Mouse (Mus musculus): ENCODE results near the gene Hsd11b2. TPM values are rescaled to one million over a fixed set of nuclear protein-coding genes. Genes with fewer than 3 reads are reported as not detected.
A peak's percentile ranks its signal among the peaks of the same experiment; 100 is the strongest.

Hsd11b2 gene
- polyA plus RNA-seq (2014; fragmentation: Nextera tagmentation; extraction: Ambion mirVana): 2.8 and 3.2 TPM in 2 replicates

DNA sequence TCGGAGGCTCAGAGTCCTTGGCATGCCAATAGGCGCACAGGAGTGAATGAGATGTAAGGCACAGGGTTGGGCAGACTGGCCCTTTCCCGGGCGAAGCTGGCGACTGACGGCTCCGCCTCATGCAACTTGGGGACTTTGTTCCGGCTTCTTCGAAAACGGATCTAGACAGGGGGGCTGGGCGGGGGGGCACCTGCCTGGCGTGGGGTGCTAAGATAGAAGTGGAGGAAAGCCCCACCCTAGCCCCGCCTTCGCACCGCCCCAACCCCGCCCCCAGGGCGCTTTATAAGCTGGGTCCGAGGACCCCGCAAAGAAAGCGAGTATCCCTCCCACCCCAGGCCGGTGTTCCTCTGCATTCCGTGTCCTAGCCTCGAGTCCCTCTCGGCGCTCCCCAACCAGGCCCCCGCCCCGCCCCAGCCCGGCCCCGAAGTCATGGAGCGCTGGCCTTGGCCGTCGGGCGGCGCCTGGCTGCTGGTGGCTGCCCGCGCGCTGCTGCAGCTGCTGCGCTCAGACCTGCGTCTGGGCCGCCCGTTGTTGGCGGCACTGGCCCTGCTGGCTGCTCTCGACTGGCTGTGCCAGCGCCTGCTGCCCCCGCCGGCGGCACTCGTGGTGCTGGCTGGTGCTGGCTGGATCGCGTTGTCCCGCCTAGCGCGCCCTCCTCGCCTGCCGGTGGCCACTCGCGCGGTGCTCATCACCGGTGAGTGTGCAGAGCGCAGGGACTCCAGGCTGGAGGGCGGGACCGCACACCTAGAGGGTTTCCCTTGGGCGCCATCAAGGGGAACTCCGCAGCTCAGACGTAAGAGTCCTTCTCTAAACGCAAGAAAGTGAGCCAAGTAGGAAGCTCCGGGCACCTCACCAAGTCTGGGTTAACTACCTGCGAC is at the start of gene Hsd11b2:
TSS of gene Hsd11b2 (plus strand) at position 320 of the 878 bp plus-strand sequence.
- no peaks in the 10 kb centered on the region for H3K27me3 ChIP-seq (ENCODE audit: control insufficient read depth, insufficient read depth, low read length)
- 0 out of 2 replicates have a peak, but pooled peaks cover 1% of the 10 kb centered on the region for H3K36me3 ChIP-seq (ENCODE audit: control insufficient read depth, insufficient read depth, low read length)
- peak; percentile 40; the same call in 1 of the 2 replicates for ATAC-seq (ENCODE audit: insufficient number of reproducible peaks, insufficient read depth, low FRiP score, low read depth)
- H3K4me3 ChIP-seq (ENCODE audit: low read depth, low read length): peak within 1 kb of the TSS; percentile 63
- peak within 1 kb of the TSS; percentile 72 for H3K9ac ChIP-seq (replicated peaks; ENCODE audit: low read depth, low read length)
- 0 out of 2 replicates have a peak within 1 kb of the TSS, but pooled peaks have one; percentile 10 for H3K27ac ChIP-seq (ENCODE audit: low read length)
- WGBS: under 1% methylated on average over 67 of the region's 68 CpGs
- peaks cover 44% of the 10 kb centered on the region for H3K4me1 ChIP-seq (ENCODE audit: control insufficient read depth, insufficient read depth, low read length)
- peak within 1 kb of the TSS; percentile 99 for H3K4me2 ChIP-seq (replicated peaks; ENCODE audit: low read depth, low read length)
- no peaks in the 10 kb centered on the region for H3K9me3 ChIP-seq (ENCODE audit: control insufficient read depth, low read depth, low read length)

DNA sequence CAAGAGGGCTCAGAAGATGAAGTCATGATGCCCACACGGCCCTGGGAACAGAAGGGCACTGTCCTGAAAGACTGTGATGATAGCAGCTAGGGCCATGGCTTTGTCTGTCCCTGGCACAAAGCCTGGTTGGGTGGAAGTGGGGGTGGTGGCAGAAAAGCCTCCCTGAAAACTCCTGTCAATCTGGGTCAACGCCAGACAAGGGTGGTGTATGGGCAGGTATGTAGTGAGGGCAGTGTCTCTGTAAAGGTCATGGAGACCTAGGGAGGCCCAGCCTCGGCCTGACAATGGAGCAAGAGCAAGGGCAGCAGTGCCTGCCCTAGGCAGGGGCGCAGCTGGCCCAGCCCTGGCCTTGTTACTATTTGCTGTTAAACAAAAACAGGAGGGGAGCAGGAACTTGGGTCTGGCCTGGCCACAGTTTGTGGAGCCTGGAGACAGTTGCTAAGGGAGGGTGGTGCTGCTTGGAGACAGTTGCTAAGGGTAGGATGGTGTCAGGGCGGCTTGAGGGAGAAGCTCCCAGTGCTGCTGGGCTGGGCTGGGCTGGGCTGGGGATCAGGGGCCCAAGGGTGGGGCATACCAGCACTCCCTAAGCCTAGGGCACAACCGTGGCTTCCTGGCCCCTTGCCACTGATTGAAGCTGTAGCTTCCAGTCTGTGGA is 49.4 kb upstream of the Hsd11b2 start:
- H3K4me3 ChIP-seq (ENCODE audit: low read depth, low read length): no peak overlapping the region
- WGBS: 52% methylated on average over 6 of the region's 6 CpGs
- H3K4me2 ChIP-seq (replicated peaks; ENCODE audit: low read depth, low read length): no peak overlapping the region
- no peaks in the 10 kb centered on the region for H3K27me3 ChIP-seq (ENCODE audit: control insufficient read depth, insufficient read depth, low read length)
- no peak overlapping the region for H3K27ac ChIP-seq (ENCODE audit: low read length)
- no peak for ATAC-seq (ENCODE audit: insufficient number of reproducible peaks, insufficient read depth, low FRiP score, low read depth)
- H3K9me3 ChIP-seq (ENCODE audit: control insufficient read depth, low read depth, low read length): no peaks in the 10 kb centered on the region
- H3K36me3 ChIP-seq (ENCODE audit: control insufficient read depth, insufficient read depth, low read length): no peaks in the 10 kb centered on the region; the same call in 1 of the 2 replicates
- peaks cover 17% of the 10 kb centered on the region for H3K4me1 ChIP-seq (ENCODE audit: control insufficient read depth, insufficient read depth, low read length)
- no peak overlapping the region for H3K9ac ChIP-seq (replicated peaks; ENCODE audit: low read depth, low read length)

DNA sequence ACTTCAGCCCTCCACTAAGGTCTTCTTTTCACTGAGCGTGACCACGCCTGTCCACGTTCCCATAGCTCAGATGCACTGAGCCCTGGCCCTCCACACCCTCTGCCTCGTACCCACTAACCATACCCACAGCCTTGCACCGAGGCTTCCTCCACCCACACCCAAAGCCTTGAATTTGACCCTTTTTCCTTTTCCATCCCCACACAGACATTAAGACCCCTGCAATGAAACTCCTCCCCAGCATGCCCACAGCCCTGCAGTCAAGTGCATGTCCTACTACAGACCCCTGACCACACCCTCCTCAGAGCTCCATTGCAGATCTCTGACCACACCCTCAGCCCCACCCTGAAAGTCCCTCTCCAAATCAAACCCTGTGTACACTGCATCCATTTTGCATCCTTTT is 48.7 kb upstream of the Hsd11b2 start:
- Histone ChIP-seq H3K9me3 (ENCODE audit: control insufficient read depth, low read depth, low read length) (no peaks in the 10 kb centered on the region), H3K27me3 (ENCODE audit: control insufficient read depth, insufficient read depth, low read length) (no peaks in the 10 kb centered on the region), H3K27ac (ENCODE audit: low read length) (no peak overlapping the region), H3K4me3 (ENCODE audit: low read depth, low read length) (no peak overlapping the region), H3K4me2 (replicated peaks; ENCODE audit: low read depth, low read length) (no peak overlapping the region), H3K36me3 (ENCODE audit: control insufficient read depth, insufficient read depth, low read length) (no peaks in the 10 kb centered on the region; the same call in 1 of the 2 replicates), H3K4me1 (ENCODE audit: control insufficient read depth, insufficient read depth, low read length) (peaks cover 23% of the 10 kb centered on the region), H3K9ac (replicated peaks; ENCODE audit: low read depth, low read length) (no peak overlapping the region)
- 86% methylated on average over 5 of the region's 5 CpGs for WGBS
- ATAC-seq (ENCODE audit: insufficient number of reproducible peaks, insufficient read depth, low FRiP score, low read depth): no peak

DNA sequence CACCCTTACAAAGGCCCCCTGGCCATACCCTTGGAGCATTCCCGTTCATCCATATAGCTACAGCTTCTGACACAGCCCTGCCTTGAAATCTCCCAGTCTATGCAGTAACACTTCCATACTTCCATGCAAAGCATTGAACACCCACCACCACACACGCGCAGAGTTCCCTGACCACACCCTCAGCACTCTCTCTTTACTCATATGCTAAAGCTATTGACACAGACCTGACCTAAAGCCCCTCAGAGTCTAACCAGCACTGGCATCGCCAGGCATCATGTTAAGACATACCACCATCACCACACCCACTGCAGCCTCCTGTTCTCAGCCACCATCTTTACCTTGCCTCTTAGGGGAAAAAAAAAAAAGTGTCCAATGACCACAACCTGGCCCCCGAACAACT is 48.3 kb upstream of the Hsd11b2 start:
- Histone ChIP-seq H3K4me2 (replicated peaks; ENCODE audit: low read depth, low read length) (no peak overlapping the region), H3K36me3 (ENCODE audit: control insufficient read depth, insufficient read depth, low read length) (no peaks in the 10 kb centered on the region; the same call in 1 of the 2 replicates), H3K27me3 (ENCODE audit: control insufficient read depth, insufficient read depth, low read length) (no peaks in the 10 kb centered on the region), H3K4me3 (ENCODE audit: low read depth, low read length) (no peak overlapping the region), H3K9me3 (ENCODE audit: control insufficient read depth, low read depth, low read length) (no peaks in the 10 kb centered on the region), H3K9ac (replicated peaks; ENCODE audit: low read depth, low read length) (no peak overlapping the region), H3K4me1 (ENCODE audit: control insufficient read depth, insufficient read depth, low read length) (peaks cover 28% of the 10 kb centered on the region), H3K27ac (ENCODE audit: low read length) (no peak overlapping the region)
- ATAC-seq (ENCODE audit: insufficient number of reproducible peaks, insufficient read depth, low FRiP score, low read depth): no peak
- WGBS: 69% methylated on average over 5 of the region's 5 CpGs

DNA sequence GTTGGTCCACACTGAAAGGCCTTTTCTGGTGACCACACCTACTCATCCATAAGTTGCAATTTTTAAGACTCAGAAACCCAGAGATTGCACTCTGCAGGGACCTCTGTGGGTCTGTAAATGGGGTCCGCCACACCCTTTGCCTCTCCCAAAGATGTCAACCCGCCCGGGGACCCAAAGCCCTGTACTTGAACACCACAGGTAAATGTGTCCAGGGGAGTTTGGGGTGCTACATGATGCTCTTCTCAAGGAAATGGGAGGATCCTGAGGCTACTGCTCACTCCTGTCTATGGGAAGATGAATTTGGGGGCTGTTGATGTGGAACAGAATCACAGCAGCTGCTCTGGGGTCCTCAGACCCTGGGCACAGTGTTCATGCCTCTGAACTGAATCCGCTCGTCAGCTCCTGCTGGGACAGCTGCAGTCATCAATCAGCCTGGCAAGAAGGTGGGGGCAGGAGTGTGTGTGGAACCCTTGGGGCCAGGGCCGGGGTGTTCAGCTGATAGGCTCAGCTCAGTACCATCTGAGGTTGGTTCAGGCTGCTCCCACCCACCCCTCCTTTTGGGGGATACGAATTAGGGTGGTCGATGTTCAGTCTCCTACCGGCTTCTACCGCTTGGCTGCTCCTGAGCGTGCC is 47.8 kb upstream of the Hsd11b2 start:
- H3K27me3 ChIP-seq (ENCODE audit: control insufficient read depth, insufficient read depth, low read length): no peaks in the 10 kb centered on the region
- H3K9me3 ChIP-seq (ENCODE audit: control insufficient read depth, low read depth, low read length): no peaks in the 10 kb centered on the region
- H3K4me2 ChIP-seq (replicated peaks; ENCODE audit: low read depth, low read length): peak overlapping the region; percentile 55
- ATAC-seq (ENCODE audit: insufficient number of reproducible peaks, insufficient read depth, low FRiP score, low read depth): no peak
- H3K4me3 ChIP-seq (ENCODE audit: low read depth, low read length): peak overlapping the region; percentile 22
- H3K27ac ChIP-seq (ENCODE audit: low read length): no peak overlapping the region
- H3K4me1 ChIP-seq (ENCODE audit: control insufficient read depth, insufficient read depth, low read length): peaks cover 28% of the 10 kb centered on the region
- WGBS: 20% methylated on average over 11 of the region's 11 CpGs
- H3K9ac ChIP-seq (replicated peaks; ENCODE audit: low read depth, low read length): peak overlapping the region; percentile 32; the same call in 1 of the 2 replicates
- H3K36me3 ChIP-seq (ENCODE audit: control insufficient read depth, insufficient read depth, low read length): no peaks in the 10 kb centered on the region; the same call in 1 of the 2 replicates

DNA sequence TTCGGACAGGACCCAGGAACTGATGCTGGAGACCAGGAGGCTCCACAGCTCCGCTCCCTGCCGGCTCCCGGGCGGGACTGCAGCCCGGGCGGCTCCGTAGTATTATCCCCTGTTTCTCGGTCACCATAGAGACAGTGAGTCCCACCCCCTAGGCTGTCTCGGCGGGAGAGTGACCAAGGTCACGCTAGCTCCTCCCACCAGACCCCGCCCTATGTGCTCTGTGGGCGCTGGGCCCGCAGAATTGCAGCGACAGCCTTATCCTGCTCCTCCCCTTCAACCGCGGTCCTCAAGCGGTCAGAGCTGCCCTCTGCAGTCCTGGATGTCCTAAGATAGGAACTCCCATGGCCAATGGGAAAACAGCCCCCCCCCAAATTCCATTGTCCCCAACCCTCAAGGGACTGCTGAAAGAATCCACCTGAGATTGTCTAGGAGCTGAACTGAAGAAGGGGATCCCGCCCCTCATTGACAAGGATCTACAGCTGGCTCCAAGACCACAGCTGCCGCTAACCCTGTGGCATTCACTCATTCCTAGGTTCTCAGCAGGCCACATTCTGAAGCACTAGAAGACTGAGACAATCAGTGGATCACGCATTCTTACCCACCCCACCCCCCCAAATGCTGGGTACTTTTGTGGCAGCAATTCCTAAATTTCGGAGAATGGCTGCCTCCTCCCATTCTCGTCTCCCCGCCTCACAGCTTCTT is 47.1 kb upstream of the Hsd11b2 start, which contains the start of gene Tppp3:
TSS of gene Tppp3 (minus strand) at position 213 of the 702 bp plus-strand sequence.
- ATAC-seq (ENCODE audit: insufficient number of reproducible peaks, insufficient read depth, low FRiP score, low read depth): peak; percentile 94
- peak within 1 kb of the TSS; percentile 22 for H3K4me3 ChIP-seq (ENCODE audit: low read depth, low read length)
- no peaks in the 10 kb centered on the region for H3K9me3 ChIP-seq (ENCODE audit: control insufficient read depth, low read depth, low read length)
- 7% methylated on average over 25 of the region's 25 CpGs for WGBS
- no peaks in the 10 kb centered on the region for H3K27me3 ChIP-seq (ENCODE audit: control insufficient read depth, insufficient read depth, low read length)
- no peak within 1 kb of the TSS for H3K27ac ChIP-seq (ENCODE audit: low read length)
- peaks cover 7% of the 10 kb centered on the region for H3K36me3 ChIP-seq (ENCODE audit: control insufficient read depth, insufficient read depth, low read length)
- H3K9ac ChIP-seq (replicated peaks; ENCODE audit: low read depth, low read length): peak within 1 kb of the TSS; percentile 32; the same call in 1 of the 2 replicates
- peak within 1 kb of the TSS; percentile 55 for H3K4me2 ChIP-seq (replicated peaks; ENCODE audit: low read depth, low read length)
- H3K4me1 ChIP-seq (ENCODE audit: control insufficient read depth, insufficient read depth, low read length): peaks cover 28% of the 10 kb centered on the region

DNA sequence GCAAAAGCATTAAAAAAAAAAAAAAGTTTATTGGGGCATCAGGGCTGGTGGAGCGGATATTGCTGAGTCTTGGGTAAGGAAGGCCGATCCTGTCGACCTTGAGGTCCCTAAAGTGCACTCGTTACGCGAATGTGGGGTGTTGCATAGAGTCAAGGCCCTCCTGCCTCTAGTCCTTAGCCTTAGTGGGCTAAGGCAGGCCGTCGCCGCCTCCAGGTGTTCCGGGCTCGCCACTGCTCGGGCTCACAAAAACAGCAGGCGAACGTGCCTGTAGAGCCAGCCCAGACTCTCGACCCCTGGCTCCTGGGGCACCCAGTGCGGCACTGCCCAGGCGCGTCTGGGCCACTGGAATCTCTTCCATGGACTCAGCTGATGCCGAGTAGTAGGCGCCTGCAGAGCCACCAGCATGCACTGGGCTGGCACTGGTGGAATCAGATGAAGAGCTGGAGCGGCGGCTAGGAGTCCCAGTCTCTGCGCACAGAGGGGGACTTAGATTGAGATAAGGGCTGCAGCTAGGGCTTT is 46.1 kb upstream of the Hsd11b2 start:
- peaks cover 28% of the 10 kb centered on the region for H3K4me1 ChIP-seq (ENCODE audit: control insufficient read depth, insufficient read depth, low read length)
- no peaks in the 10 kb centered on the region for H3K27me3 ChIP-seq (ENCODE audit: control insufficient read depth, insufficient read depth, low read length)
- 50% methylated on average over 23 of the region's 23 CpGs for WGBS

More for the DNA sequence above, 46.1 kb upstream of the Hsd11b2 start:
- Histone ChIP-seq H3K36me3 (ENCODE audit: control insufficient read depth, insufficient read depth, low read length) (peaks cover 7% of the 10 kb centered on the region), H3K4me3 (ENCODE audit: low read depth, low read length) (no peak overlapping the region), H3K4me2 (replicated peaks; ENCODE audit: low read depth, low read length) (no peak overlapping the region), H3K9ac (replicated peaks; ENCODE audit: low read depth, low read length) (no peak overlapping the region), H3K9me3 (ENCODE audit: control insufficient read depth, low read depth, low read length) (no peaks in the 10 kb centered on the region), H3K27ac (ENCODE audit: low read length) (no peak overlapping the region)
- ATAC-seq (ENCODE audit: insufficient number of reproducible peaks, insufficient read depth, low FRiP score, low read depth): no peak

Data from stomach, embryonic 14.5 days (tissue).